ENCODE assay signal across 30 mouse cellular contexts in genomic region chr11:57585646-57586045, GRCm38 (mm10). TPM values are rescaled to one million over a fixed set of nuclear protein-coding genes. Genes with fewer than 3 reads are reported as not detected.
A peak's percentile ranks its signal among the peaks of the same experiment; 100 is the strongest.
DNase-seq lines count a peak whose midpoint lies in the region; ATAC-seq and TF ChIP-seq lines count a peak whose summit lies in the region.
"Had no signal": no experiment of that assay in that cellular context is flagged by ENCODE, and none has a peak within 500 bp of the region (broad histone marks: within the 10 kb centered on the region; RNA-seq: fewer than 3 reads in every experiment).

No protein-coding gene starts in this region.

- no peak overlapping the region for H3K4me2 ChIP-seq in heart, embryonic 13.5 days
- H3K4me2 ChIP-seq in liver, embryonic 12.5 days: peak overlapping the region; percentile 25; the same call in 1 of the 2 replicates
- no peak overlapping the region for H3K4me2 ChIP-seq in liver, postnatal 0 days (ENCODE audit: low read depth, low read length)
- H3K4me2 ChIP-seq: heart, embryonic 15.5 days; hindbrain, embryonic 12.5 days; intestine, embryonic 15.5 days; limb, embryonic 12.5 days had no signal

- 32% methylated on average over 3 of the region's 3 CpGs for WGBS in heart, embryonic 13.5 days
- 41% methylated on average over 3 of the region's 3 CpGs for WGBS in heart, embryonic 10.5 days
- WGBS in liver, embryonic 12.5 days (ENCODE audit: insufficient replicate concordance): 38% methylated on average over 3 of the region's 3 CpGs
- WGBS in liver, postnatal 0 days (ENCODE audit: insufficient replicate concordance): 49% methylated on average over 3 of the region's 3 CpGs
- 87% methylated on average over 3 of the region's 3 CpGs for WGBS in embryonic facial prominence, embryonic 10.5 days

- no peak overlapping the region for H3K9ac ChIP-seq in heart, embryonic 13.5 days
- no peak overlapping the region for H3K9ac ChIP-seq in liver, embryonic 12.5 days
- no peak overlapping the region for H3K9ac ChIP-seq in liver, postnatal 0 days (replicated peaks)
- H3K9ac ChIP-seq: heart, embryonic 15.5 days; hindbrain, embryonic 12.5 days; intestine, embryonic 15.5 days; limb, embryonic 12.5 days had no signal

- TF ChIP-seq EP300 in liver, postnatal 0 days (IDR thresholded peaks at IDR 0.05; ENCODE audit: low read depth): no peak

- ATAC-seq in heart, embryonic 13.5 days (ENCODE audit: extremely low read depth, insufficient number of reproducible peaks, low FRiP score, low TSS enrichment): 0 out of 2 replicates have a peak, but pooled peaks have one; percentile 68
- peak; percentile 72; the same call in 1 of the 2 replicates for ATAC-seq in common myeloid progenitor, adult 5-6 weeks (replicated peaks; ENCODE audit: low read depth, poor library complexity, severe bottlenecking)
- ATAC-seq in liver, embryonic 12.5 days: peak; percentile 83
- ATAC-seq in liver, postnatal 0 days: peak; percentile 57
- ATAC-seq: forebrain, embryonic 14.5 days; hindbrain, postnatal 0 days; intestine, embryonic 15.5 days; lung, postnatal 0 days; midbrain, embryonic 16.5 days had no signal

- no peak overlapping the region for H3K27ac ChIP-seq in heart, embryonic 13.5 days (replicated peaks)
- no peak overlapping the region; the same call in 1 of the 2 replicates for H3K27ac ChIP-seq in heart, embryonic 10.5 days
- H3K27ac ChIP-seq in liver, embryonic 12.5 days: 0 out of 2 replicates have a peak overlapping the region, but pooled peaks have one; percentile 45
- H3K27ac ChIP-seq in liver, postnatal 0 days (ENCODE audit: low read depth): no peak overlapping the region
- no peak overlapping the region for H3K27ac ChIP-seq in embryonic facial prominence, embryonic 10.5 days (replicated peaks)
- no peak overlapping the region for H3K27ac ChIP-seq in gastrocnemius, adult 2 months
- H3K27ac ChIP-seq: heart, adult 2 months; heart, embryonic 15.5 days; hindbrain, embryonic 12.5 days; hindbrain, postnatal 0 days; intestine, embryonic 15.5 days; left cerebral cortex, adult 2 months; limb, embryonic 12.5 days; midbrain, embryonic 10.5 days had no signal

- no peak for TF ChIP-seq CTCF in liver, postnatal 0 days (IDR thresholded peaks at IDR 0.05; ENCODE audit: low read depth)
- TF ChIP-seq CTCF in gastrocnemius, adult 2 months (IDR thresholded peaks at IDR 0.05): no peak

- intact Hi-C loops in gastrocnemius, adult 2 months (cut with DNase I): no loop called here

- H3K9me3 ChIP-seq in heart, embryonic 13.5 days: no peaks in the 10 kb centered on the region
- no peaks in the 10 kb centered on the region for H3K9me3 ChIP-seq in heart, embryonic 10.5 days
- H3K9me3 ChIP-seq in liver, embryonic 12.5 days (replicated peaks): no peaks in the 10 kb centered on the region
- H3K9me3 ChIP-seq in liver, postnatal 0 days (ENCODE audit: low read length): no peaks in the 10 kb centered on the region
- H3K9me3 ChIP-seq in embryonic facial prominence, embryonic 10.5 days: no peaks in the 10 kb centered on the region
- H3K9me3 ChIP-seq: heart, embryonic 15.5 days; hindbrain, embryonic 12.5 days; intestine, embryonic 15.5 days; limb, embryonic 12.5 days; midbrain, embryonic 10.5 days had no signal

- H3K4me3 ChIP-seq in heart, embryonic 13.5 days: no peak overlapping the region
- H3K4me3 ChIP-seq in heart, embryonic 10.5 days: no peak overlapping the region
- H3K4me3 ChIP-seq in liver, embryonic 12.5 days: no peak overlapping the region
- H3K4me3 ChIP-seq in liver, postnatal 0 days (ENCODE audit: low read depth, low read length): no peak overlapping the region
- no peak overlapping the region for H3K4me3 ChIP-seq in embryonic facial prominence, embryonic 10.5 days
- no peak overlapping the region for H3K4me3 ChIP-seq in gastrocnemius, adult 2 months
- H3K4me3 ChIP-seq: heart, adult 2 months; heart, embryonic 15.5 days; hindbrain, embryonic 12.5 days; intestine, embryonic 15.5 days; left cerebral cortex, adult 2 months; limb, embryonic 12.5 days; midbrain, embryonic 10.5 days had no signal

- H3K36me3 ChIP-seq in heart, embryonic 13.5 days: no peaks in the 10 kb centered on the region
- no peaks in the 10 kb centered on the region for H3K36me3 ChIP-seq in heart, embryonic 10.5 days
- no peaks in the 10 kb centered on the region for H3K36me3 ChIP-seq in liver, embryonic 12.5 days
- H3K36me3 ChIP-seq in liver, postnatal 0 days (replicated peaks; ENCODE audit: insufficient read depth, low read length): no peaks in the 10 kb centered on the region
- H3K36me3 ChIP-seq in embryonic facial prominence, embryonic 10.5 days (replicated peaks): no peaks in the 10 kb centered on the region
- H3K36me3 ChIP-seq: heart, embryonic 15.5 days; hindbrain, embryonic 12.5 days; intestine, embryonic 15.5 days; limb, embryonic 12.5 days; midbrain, embryonic 10.5 days had no signal

- H3K27me3 ChIP-seq in heart, embryonic 13.5 days (replicated peaks): peaks cover 25% of the 10 kb centered on the region
- peaks cover 26% of the 10 kb centered on the region; the same call in 1 of the 2 replicates for H3K27me3 ChIP-seq in heart, embryonic 10.5 days (ENCODE audit: insufficient read depth, poor library complexity, severe bottlenecking)
- 0 out of 2 replicates have a peak, but pooled peaks cover 14% of the 10 kb centered on the region for H3K27me3 ChIP-seq in liver, embryonic 12.5 days (replicated peaks)
- H3K27me3 ChIP-seq in liver, postnatal 0 days (ENCODE audit: insufficient read depth, low read length): no peaks in the 10 kb centered on the region
- H3K27me3 ChIP-seq in embryonic facial prominence, embryonic 10.5 days (replicated peaks; ENCODE audit: low read depth, poor library complexity, severe bottlenecking): no peaks in the 10 kb centered on the region; the same call in 1 of the 2 replicates
- H3K27me3 ChIP-seq: heart, embryonic 15.5 days; hindbrain, embryonic 12.5 days; intestine, embryonic 15.5 days; limb, embryonic 12.5 days had no signal

- DNase-seq in heart, embryonic 10.5 days (ENCODE audit: low spot score): no peak
- peak; percentile 34 for DNase-seq in liver, postnatal 0 days
- DNase-seq in embryonic facial prominence, embryonic 10.5 days (ENCODE audit: low spot score): no peak
- DNase-seq in gastrocnemius, adult 2 months: no peak
- DNase-seq in layer of hippocampus, postnatal 14 days (ENCODE audit: low spot score in 2 of 2): no peak
- DNase-seq: adrenal gland, adult 8-10 months; cerebellum, adult 11 months; cerebellum, adult 9-11 months; gastrocnemius, postnatal 25 days; heart, adult 2 months; heart, postnatal 36 days; kidney, adult 8-10 months; kidney, postnatal 10 days; layer of hippocampus, adult 9-11 months; lung, adult 18-20 months; thymus, adult 2 months; thymus, postnatal 36 days had no signal

- peaks cover 16% of the 10 kb centered on the region for H3K4me1 ChIP-seq in heart, embryonic 13.5 days
- peaks cover 17% of the 10 kb centered on the region for H3K4me1 ChIP-seq in heart, embryonic 10.5 days
- H3K4me1 ChIP-seq in liver, embryonic 12.5 days: peaks cover 38% of the 10 kb centered on the region
- 0 out of 2 replicates have a peak, but pooled peaks cover 3% of the 10 kb centered on the region for H3K4me1 ChIP-seq in liver, postnatal 0 days (ENCODE audit: insufficient read depth)
- peaks cover 29% of the 10 kb centered on the region for H3K4me1 ChIP-seq in embryonic facial prominence, embryonic 10.5 days
- H3K4me1 ChIP-seq: intestine, embryonic 15.5 days had no signal

RNA-seq across cellular contexts. Expression of gene Galnt10, which starts 59.6 kb away (rescaled TPM):
- 10.3 and 11.4 TPM in 2 replicates for polyA plus RNA-seq in heart, embryonic 13.5 days (2015; fragmentation: Nextera tagmentation; extraction: Ambion mirVana)
- polyA plus RNA-seq in heart, embryonic 10.5 days (2016; fragmentation: Nextera tagmentation; extraction: Ambion mirVana): 16.6 and 20.7 TPM in 2 replicates
- 9.2 and 15.1 TPM in 2 replicates for total RNA-seq in common myeloid progenitor, adult 5-6 weeks (2017)
- polyA plus RNA-seq in liver, embryonic 12.5 days (2016; fragmentation: Nextera tagmentation; extraction: Ambion mirVana): 34.2 and 36.3 TPM in 2 replicates
- 6.5 and 8.2 TPM in 2 replicates for polyA plus RNA-seq in liver, postnatal 0 days (2015; fragmentation: Nextera tagmentation; extraction: Ambion mirVana)
- polyA plus RNA-seq in embryonic facial prominence, embryonic 10.5 days (2016; fragmentation: Nextera tagmentation; extraction: Ambion mirVana): 18.8 and 20.1 TPM in 2 replicates
- 1 to 10 TPM; 5.1 to 6.4 TPM for total RNA-seq in gastrocnemius, adult 2 months (2021)
- total RNA-seq in layer of hippocampus, postnatal 14 days (2021): 1 to 10 TPM; 9.4 to 9.9 TPM
